Mouse (Mus musculus): ENCODE measurements around the gene Apobec4. TPM values are rescaled to one million over a fixed set of nuclear protein-coding genes. Genes with fewer than 3 reads are reported as not detected.

The Apobec4 gene
- total RNA-seq (2021), result not detected
- long read RNA-seq, experiment 1, result 0 reads
- long read RNA-seq, experiment 2, result 0 reads

- intact Hi-C loops (cut with DNase I), result no loop called here
- DNase-seq, result no peak
These were observed at the start of gene Apobec4 for GRCm38 (mm10) chr1:152750312-152750965. Apobec4 (plus strand) TSS chr1:152750551.

- intact Hi-C loops (cut with DNase I), result no loop called here
- no peak for DNase-seq
These were observed 49.3 kb upstream of the Apobec4 start for GRCm38 (mm10) chr1:152701066-152701465.

GRCm38 (mm10) chr1:152702920-152703319 lies 47.4 kb upstream of the Apobec4 start:
- DNase-seq, result no peak
- intact Hi-C loops (cut with DNase I), result no loop called here

DNA sequence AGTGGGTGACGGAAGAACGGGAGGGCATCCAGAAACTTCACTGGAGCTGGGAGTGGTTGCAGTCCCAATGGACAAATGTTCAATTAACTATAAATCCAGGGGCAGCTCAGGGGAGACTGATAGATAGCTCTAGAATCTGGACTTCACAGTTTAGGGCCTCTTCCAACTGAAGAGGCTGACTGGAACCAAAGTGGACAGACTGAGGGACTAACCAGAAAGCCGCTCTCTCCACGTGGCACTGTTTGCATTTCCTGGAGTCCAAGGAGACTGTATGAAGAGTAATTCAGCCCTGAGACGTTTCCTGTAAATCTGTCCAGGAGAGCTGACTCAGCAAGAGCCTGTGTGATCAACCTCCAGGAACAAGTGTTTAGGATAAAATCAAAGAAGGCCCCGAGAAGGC lies 46.4 kb upstream of the Apobec4 start:
- intact Hi-C loops (cut with DNase I), result no loop called here
- DNase-seq, result no peak

DNA sequence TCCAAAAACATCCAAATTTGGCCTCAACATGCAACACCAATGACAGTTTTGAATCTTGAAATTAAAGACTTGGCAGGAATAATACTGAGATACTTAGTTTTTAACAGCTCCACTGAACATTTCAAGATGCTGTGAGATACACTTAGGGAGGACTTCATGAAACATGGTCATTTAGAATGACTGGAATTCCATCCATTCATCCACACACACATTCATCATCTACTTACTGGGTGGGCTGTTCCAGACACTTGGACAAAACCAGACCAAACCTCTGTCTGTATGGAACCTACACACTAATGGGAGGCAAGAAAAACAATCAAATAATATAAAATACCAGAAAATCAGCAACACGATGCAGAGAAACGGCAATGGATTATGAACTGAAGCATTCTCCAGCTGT lies 42.8 kb upstream of the Apobec4 start:
- DNase-seq, result no peak
- intact Hi-C loops (cut with DNase I), result no loop called here

- no peak for DNase-seq
- intact Hi-C loops (cut with DNase I), result no loop called here
These were observed 39.3 kb upstream of the Apobec4 start for GRCm38 (mm10) chr1:152711037-152711436.

DNA sequence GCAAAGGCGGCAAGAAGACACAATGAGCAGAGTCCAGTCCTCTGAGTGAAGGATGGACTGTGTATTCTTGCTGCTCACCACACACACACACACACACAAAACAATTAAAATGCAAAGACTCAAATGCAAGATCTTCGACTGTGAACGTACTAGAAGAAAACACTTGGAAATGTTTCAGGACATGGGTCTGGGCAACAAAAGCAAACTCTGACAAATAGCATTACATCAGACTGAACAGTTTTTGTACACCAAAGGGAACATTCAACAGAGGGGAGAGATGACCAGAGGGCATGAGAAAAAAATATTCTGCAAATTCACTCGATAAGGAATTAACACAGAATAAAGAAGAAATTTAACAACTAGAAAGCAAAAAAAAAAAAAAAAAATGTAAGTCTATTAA lies 36.4 kb upstream of the Apobec4 start:
- no peak for DNase-seq
- intact Hi-C loops (cut with DNase I), result no loop called here

DNA sequence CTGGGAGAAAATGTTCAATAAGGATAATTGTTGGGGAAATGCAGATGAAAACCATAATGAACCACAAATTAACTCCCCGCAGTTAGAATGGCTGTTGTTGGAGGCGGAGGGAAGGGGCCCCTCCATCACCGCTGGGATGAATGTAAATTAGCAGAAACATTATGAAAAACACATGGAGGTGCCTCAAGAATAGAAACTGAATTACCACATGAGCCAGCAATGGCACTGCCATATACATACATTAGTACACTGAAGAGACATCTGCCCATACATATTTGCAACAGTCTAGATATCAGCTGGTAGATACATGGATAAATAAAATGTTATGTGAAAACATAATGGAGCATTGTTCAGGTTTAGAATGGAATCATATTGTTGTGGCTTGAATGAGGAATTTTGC lies 35.9 kb upstream of the Apobec4 start:
- intact Hi-C loops (cut with DNase I), result no loop called here
- DNase-seq, result no peak

DNA sequence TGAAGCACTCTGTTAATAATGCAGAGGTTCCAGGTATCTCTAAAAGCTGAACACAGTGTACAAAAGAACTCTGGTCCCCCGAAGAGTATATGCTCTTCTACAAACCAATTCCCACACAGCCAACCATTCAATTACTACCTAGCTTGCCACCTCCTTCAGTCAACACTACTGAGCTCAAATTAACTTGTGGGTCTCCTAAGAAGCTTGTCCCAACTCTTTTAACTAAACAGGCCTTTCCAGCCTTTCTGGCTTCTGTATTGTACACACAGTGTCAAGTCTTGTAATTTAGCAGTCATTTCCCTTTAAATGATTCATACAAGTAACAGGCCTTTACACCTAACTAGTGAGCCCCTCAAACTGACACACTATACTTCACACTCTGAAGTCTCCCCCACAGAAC lies 33.0 kb upstream of the Apobec4 start:
- intact Hi-C loops (cut with DNase I), result no loop called here

GRCm38 (mm10) chr1:152718200-152718599 lies 32.2 kb upstream of the Apobec4 start:
- intact Hi-C loops (cut with DNase I), result no loop called here
- DNase-seq, result no peak

More for the DNA sequence above, 33.0 kb upstream of the Apobec4 start:
- DNase-seq, result no peak

DNA sequence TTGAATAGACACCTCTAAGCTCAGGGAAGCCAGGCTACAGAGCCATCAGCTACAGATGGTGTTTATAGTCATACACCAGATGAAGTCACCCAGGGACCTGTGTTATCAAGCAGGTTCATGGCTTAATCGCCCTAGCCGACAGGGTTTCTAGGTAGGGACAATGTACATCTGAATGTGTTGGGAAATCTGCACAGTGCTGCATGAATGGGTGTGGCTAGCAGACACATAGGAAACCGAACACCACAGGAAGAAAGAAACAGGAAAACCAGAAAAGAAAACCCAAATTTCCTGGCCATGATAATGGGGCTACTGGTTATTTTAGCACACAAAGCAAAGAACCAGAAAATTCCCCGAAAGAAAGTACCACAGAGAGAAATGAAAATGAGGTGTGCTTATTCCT lies 29.4 kb upstream of the Apobec4 start:
- no peak for DNase-seq
- intact Hi-C loops (cut with DNase I), result no loop called here

GRCm38 (mm10) chr1:152721535-152722198 lies 28.7 kb upstream of the Apobec4 start:
- no peak for DNase-seq
- intact Hi-C loops (cut with DNase I), result no loop called here

DNA sequence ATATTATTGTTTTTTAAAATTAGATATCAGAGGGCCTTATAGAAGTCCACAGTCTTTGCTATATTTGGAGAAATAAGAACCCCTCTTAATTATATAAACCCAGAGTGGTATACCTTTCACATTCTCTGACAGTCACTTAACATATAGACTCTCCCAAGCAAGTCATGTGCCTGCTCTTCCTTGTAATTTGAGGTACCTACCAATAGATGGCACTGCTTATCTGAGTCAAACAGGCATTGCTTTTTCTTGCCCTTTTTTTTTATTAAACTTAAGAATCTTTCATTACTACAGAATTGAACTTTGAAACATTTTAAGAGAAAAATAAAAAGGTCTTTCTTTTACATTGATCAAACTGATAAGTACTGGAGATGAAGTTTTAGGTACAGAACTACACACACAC lies 26.1 kb upstream of the Apobec4 start:
- intact Hi-C loops (cut with DNase I), result no loop called here
- no peak for DNase-seq

DNA sequence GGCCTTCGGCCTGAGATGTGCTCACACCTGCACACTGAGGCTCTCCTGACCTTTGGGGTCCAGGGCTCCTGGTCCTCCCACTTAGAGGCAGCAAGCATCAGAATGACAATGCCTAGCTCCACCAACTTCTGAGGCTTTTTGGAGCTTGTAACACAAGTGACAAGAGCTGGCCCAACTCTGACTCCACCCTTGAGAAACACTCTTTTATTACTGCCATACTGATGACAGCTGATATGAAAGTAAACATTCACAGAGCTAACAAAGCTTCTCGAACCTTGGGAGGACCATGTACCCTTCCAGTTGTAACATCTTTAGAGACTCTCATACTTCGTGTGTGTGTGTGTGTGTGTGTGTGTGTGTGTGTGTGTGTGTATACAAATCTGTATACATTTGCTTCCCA lies 24.3 kb upstream of the Apobec4 start:
- DNase-seq, result no peak
- intact Hi-C loops (cut with DNase I), result no loop called here

- intact Hi-C loops (cut with DNase I), result no loop called here
- DNase-seq, result no peak
These were observed 22.6 kb upstream of the Apobec4 start for GRCm38 (mm10) chr1:152727604-152728236.

GRCm38 (mm10) chr1:152738793-152739192 lies 11.6 kb upstream of the Apobec4 start:
- intact Hi-C loops (cut with DNase I), result no loop called here
- no peak for DNase-seq

GRCm38 (mm10) chr1:152739374-152739773 lies 11.0 kb upstream of the Apobec4 start:
- DNase-seq, result no peak
- intact Hi-C loops (cut with DNase I), result no loop called here

- intact Hi-C loops (cut with DNase I), result no loop called here
- no peak for DNase-seq
These were observed 7.1 kb upstream of the Apobec4 start for GRCm38 (mm10) chr1:152743095-152743826.

- peak; percentile 70 to 79 for DNase-seq
- intact Hi-C loops (cut with DNase I), result loop anchor here (1.0 kb wide), 1 partner anchor 222 kb away; no protein-coding TSS in a partner anchor
These were observed 3.9 kb upstream of the Apobec4 start for GRCm38 (mm10) chr1:152746426-152746825.

GRCm38 (mm10) chr1:152749276-152749675 lies 1.1 kb upstream of the Apobec4 start:
- intact Hi-C loops (cut with DNase I), result no loop called here
- DNase-seq, result no peak

GRCm38 (mm10) chr1:152761791-152762190 lies 11.4 kb downstream of the Apobec4 start:
- intact Hi-C loops (cut with DNase I), result no loop called here
- no peak for DNase-seq
